Mouse (Mus musculus) lung, embryonic 14.5 days (tissue): Measurements from ENCODE around the gene Grm8. TPM values are rescaled to one million over a fixed set of nuclear protein-coding genes. Genes with fewer than 3 reads are reported as not detected.

Experiments
- ATAC-seq: fragments of 200-750 bp; cut with Nextera tagmentation; 2 replicates; pipeline ENCODE4 v1.8.0; 2017; ENCODE audit warnings: mild to moderate bottlenecking, moderate TSS enrichment, moderate library complexity; ENCODE audit not compliant: insufficient read depth
- DNase-seq: peaks from one replicate; pipeline ENCODE4 v3.0.0-alpha.2; 2015
- H3K27ac ChIP-seq: fragments of 300-500 bp; sonication (generic); 2 replicates; pipeline ENCODE4 v1.5.1; 2014; ENCODE audit warnings: low read depth, mild to moderate bottlenecking, moderate library complexity
- H3K27me3 ChIP-seq: fragments of 300-500 bp; sonication (generic); 2 replicates; pipeline ENCODE4 v1.6.1; 2014; ENCODE audit warnings: low read length, control low read depth; ENCODE audit not compliant: insufficient read depth
- H3K36me3 ChIP-seq: fragments of 300-500 bp; sonication (generic); 2 replicates; pipeline ENCODE4 v1.6.1; 2014; ENCODE audit warnings: control low read depth; ENCODE audit not compliant: insufficient read depth
- H3K4me1 ChIP-seq: fragments of 300-500 bp; sonication (generic); 2 replicates; pipeline ENCODE4 v1.6.1; 2014; ENCODE audit warnings: antibody characterized with exemption, control low read depth; ENCODE audit not compliant: insufficient read depth
- H3K4me2 ChIP-seq: fragments of 300-500 bp; sonication (generic); 2 replicates; pipeline ENCODE4 v1.6.1; 2014; ENCODE audit warnings: mild to moderate bottlenecking
- H3K4me3 ChIP-seq: fragments of 300-500 bp; sonication (generic); 2 replicates; pipeline ENCODE4 v1.5.1; 2014; ENCODE audit warnings: low read depth, low read length
- H3K9ac ChIP-seq: fragments of 300-500 bp; sonication (generic); 2 replicates; pipeline ENCODE4 v1.6.1; 2014
- H3K9me3 ChIP-seq: fragments of 300-500 bp; sonication (generic); 2 replicates; pipeline ENCODE4 v1.6.1; 2016; ENCODE audit warnings: low read depth, low read length, control low read depth
- CTCF ChIP-seq: IDR thresholded peaks from 2 replicates; pipeline ENCODE4 v1.5.1; 2016; ENCODE audit warnings: antibody characterized with exemption, low read depth
- WGBS: fragments of 180-500 bp; shearing (Covaris S2); extraction: QIAGEN DNeasy Blood & Tissue Kit; methylation state at CpG from one replicate; pipeline ENCODE4 v1.1.7; 2014; 5-methylcytosine and 5-hydroxymethylcytosine counted together
- polyA plus RNA-seq: library from polyadenylated mRNA; unstranded; fragments of >200 nt; fragmentation: Nextera tagmentation; extraction: Ambion mirVana; gene quantifications from 2 replicates; pipeline ENCODE4 v1.2.1, GENCODE M21; 2014

Grm8 gene
- polyA plus RNA-seq, 1 experiment from 2014 or later = not detected

DNA sequence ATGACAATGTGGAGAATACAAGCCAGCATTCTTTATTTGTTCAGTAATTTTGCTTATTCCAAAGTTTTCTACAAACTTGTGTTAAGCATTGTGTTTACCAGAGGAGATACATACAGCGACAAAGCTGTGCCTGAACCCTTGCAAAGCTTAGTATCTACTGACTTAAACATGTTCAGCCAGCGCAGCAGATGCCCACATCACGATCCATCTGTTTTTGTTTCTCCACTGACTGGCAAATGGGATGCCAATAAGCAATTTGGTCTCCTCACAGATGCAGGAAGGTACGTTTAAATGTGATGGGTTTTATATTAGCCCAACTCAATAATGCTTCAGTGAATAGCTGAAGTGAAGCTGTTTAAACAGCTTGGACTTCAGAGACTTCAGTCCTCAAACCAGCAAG lies 794.8 kb downstream of the Grm8 start:
- no peaks in the 10 kb centered on the region for H3K4me1 ChIP-seq
- H3K9me3 ChIP-seq = no peaks in the 10 kb centered on the region
- H3K27me3 ChIP-seq = no peaks in the 10 kb centered on the region
- H3K36me3 ChIP-seq = no peaks in the 10 kb centered on the region
- no peak for TF ChIP-seq CTCF
- H3K27ac ChIP-seq = no peak overlapping the region
- DNase-seq (no peak), ATAC-seq (no peak)
- no peak overlapping the region for H3K4me2 ChIP-seq
- no peak overlapping the region for H3K9ac ChIP-seq
- H3K4me3 ChIP-seq = no peak overlapping the region
- 81% methylated on average over 4 of the region's 4 CpGs for WGBS

DNA sequence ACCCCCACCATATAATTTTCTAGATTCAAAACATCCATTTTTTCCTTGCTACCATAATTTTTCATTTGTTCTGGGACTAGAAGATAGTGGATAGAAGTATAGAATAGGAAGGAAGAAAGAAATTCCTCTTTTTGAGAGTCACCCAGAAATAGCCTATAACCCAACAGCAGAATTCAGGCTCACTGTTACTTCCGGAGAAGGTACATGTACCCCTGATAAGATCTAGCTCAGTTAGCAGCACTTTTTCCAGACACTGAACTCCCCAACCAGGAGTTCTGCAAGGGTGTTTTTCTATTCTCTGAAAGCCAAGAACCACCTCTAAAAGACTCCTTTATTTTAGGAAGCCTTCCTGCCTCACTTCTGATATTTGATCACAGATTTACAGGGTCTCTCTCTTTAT lies 816.4 kb downstream of the Grm8 start:
- 65% methylated on average over 1 of the region's 1 CpGs for WGBS
- TF ChIP-seq CTCF = no peak
- no peak overlapping the region for H3K4me3 ChIP-seq
- H3K27ac ChIP-seq = no peak overlapping the region
- no peaks in the 10 kb centered on the region for H3K9me3 ChIP-seq
- no peaks in the 10 kb centered on the region for H3K4me1 ChIP-seq
- H3K27me3 ChIP-seq = no peaks in the 10 kb centered on the region
- no peaks in the 10 kb centered on the region for H3K36me3 ChIP-seq
- no peak overlapping the region for H3K9ac ChIP-seq
- no peak for DNase-seq
- no peak overlapping the region for H3K4me2 ChIP-seq
- ATAC-seq = no peak

DNA sequence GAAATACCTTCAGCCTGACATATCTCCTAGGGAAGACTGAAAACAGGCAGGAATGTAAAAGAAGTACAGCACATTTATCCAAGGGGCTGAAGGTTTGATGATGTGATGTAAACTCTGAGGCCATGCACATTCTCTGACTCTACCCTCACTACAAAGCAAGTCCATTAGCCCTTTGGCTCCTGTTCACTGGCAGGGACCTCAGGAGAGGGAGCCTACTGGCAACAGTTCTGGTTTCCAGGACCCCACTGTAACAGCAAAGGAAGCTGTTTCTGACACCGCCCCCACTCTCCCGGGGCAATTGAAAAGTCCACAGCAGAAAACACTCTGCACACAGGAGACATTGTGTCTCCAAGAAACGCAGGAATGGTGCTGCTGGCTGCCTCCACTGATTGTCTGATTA lies 817.6 kb downstream of the Grm8 start:
- Histone ChIP-seq H3K27ac (no peak overlapping the region), H3K27me3 (no peaks in the 10 kb centered on the region), H3K36me3 (no peaks in the 10 kb centered on the region), H3K9ac (no peak overlapping the region), H3K4me1 (no peaks in the 10 kb centered on the region), H3K9me3 (no peaks in the 10 kb centered on the region), H3K4me2 (no peak overlapping the region), H3K4me3 (no peak overlapping the region)
- no peak for TF ChIP-seq CTCF
- DNase-seq = no peak
- ATAC-seq = no peak
- WGBS = 53% methylated on average over 3 of the region's 3 CpGs

DNA sequence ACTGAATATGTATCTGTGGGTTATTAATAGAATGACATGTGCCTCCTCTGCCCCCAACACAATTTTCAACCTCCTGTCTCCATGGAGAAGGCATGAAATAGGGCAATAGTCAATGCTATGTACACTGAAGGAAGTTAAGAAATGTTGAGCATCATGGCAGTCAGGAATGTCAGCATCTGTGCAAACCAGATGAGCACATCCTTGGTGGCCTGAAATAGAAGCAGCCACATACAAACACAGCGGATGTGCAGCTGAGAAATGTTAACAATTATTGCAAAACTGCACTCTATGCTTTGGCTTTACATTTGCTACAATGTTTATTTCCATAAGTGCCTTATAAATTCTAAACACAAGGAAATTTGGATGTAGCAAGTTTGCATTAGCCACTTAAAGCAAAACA lies 819.0 kb downstream of the Grm8 start:
- Histone ChIP-seq H3K4me3 (no peak overlapping the region), H3K9ac (no peak overlapping the region), H3K4me1 (no peaks in the 10 kb centered on the region), H3K4me2 (no peak overlapping the region), H3K36me3 (no peaks in the 10 kb centered on the region), H3K27me3 (no peaks in the 10 kb centered on the region), H3K27ac (no peak overlapping the region), H3K9me3 (no peaks in the 10 kb centered on the region)
- TF ChIP-seq CTCF = no peak
- DNase-seq = peak; percentile 46
- WGBS = 41% methylated on average over 1 of the region's 1 CpGs
- no peak for ATAC-seq

DNA sequence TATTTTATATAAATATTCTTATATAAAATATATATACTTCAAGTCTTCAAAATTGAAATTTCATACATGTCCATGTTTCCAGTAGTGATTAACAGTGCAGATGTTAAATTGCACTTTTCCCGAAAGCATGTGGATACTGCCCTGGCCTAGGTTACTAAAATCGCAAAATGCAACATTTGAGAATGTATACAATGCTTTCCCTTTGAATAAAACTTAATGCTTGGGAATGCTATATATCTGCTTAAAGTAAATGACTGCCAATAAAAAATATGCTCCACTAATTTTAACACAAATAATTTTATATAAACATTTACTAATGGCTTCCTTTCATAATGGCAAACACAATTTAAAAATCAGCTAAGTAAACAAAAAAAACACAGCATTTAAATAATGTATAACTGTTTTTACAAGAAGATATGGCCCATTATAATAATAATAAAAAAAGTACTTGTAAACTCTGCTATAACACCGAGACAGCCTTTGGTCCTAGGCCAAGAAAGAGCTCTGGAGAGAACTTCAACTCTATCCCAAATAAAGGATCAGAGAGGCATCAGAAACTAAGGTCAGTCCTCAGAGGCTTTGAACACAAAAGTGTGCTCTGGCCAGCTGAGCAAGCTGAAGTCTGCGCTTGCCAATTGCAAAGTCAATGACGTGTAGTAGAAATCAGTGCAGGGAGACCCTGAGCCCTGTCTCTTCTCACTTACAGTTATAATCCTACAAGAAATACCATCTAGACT lies 820.5 kb downstream of the Grm8 start:
- 65% methylated on average over 5 of the region's 5 CpGs for WGBS
- Histone ChIP-seq H3K36me3 (no peaks in the 10 kb centered on the region), H3K4me3 (no peak overlapping the region), H3K4me2 (no peak overlapping the region), H3K27ac (no peak overlapping the region), H3K27me3 (no peaks in the 10 kb centered on the region), H3K4me1 (no peaks in the 10 kb centered on the region), H3K9me3 (no peaks in the 10 kb centered on the region), H3K9ac (no peak overlapping the region)
- DNase-seq (peak; percentile 49), ATAC-seq (peak; percentile 47; the same call in 1 of the 2 replicates)
- no peak for TF ChIP-seq CTCF

DNA sequence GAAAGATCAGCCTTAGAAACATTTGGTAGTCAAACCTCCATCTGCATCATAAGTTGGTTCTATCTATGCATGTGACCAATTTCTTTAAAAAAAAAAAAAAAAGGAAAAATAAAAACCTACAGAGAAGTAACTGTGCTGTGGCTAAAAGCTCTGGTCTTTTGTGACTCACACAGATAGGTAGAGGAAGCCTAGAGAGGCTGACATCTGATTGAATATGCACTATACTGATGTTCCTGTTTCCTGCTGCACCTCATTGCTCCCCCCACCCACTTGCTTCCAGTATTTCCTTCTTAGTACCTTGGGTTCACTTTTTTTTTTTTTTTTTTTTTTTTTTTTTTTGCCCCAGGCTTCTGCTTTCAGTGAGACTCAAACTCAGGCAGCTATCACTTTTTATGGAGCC lies 824.6 kb downstream of the Grm8 start:
- no peak for TF ChIP-seq CTCF
- ATAC-seq = no peak

DNA sequence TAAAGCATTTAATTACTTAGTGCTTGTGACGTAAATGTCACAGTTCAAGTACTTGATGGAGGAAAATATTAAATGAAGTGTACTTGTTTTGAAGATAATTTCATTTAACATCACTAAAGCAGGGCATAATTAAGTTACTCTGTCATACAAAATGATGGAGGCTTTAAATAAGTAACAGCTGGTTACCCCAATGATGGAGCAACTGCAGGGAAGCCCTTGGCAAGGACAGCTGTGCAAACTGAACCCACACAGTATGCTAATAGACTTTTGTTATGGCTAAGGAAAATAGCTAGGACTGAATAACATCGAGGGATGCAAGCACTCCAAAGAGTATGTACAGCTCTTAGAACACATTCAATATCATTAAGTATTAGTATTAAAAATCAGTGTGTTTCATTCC lies 829.6 kb downstream of the Grm8 start:
- TF ChIP-seq CTCF = no peak
- H3K36me3 ChIP-seq = no peaks in the 10 kb centered on the region
- H3K4me1 ChIP-seq = no peaks in the 10 kb centered on the region
- WGBS = 72% methylated on average over 2 of the region's 2 CpGs
- no peak overlapping the region for H3K4me3 ChIP-seq
- H3K27me3 ChIP-seq = no peaks in the 10 kb centered on the region
- H3K9me3 ChIP-seq = no peaks in the 10 kb centered on the region
- no peak for ATAC-seq
- no peak overlapping the region for H3K4me2 ChIP-seq
- no peak overlapping the region for H3K9ac ChIP-seq
- no peak for DNase-seq
- H3K27ac ChIP-seq = no peak overlapping the region

More for the DNA sequence above, 824.6 kb downstream of the Grm8 start:
- no peaks in the 10 kb centered on the region for H3K9me3 ChIP-seq
- H3K27ac ChIP-seq = no peak overlapping the region
- no peak for DNase-seq
- no peak overlapping the region for H3K9ac ChIP-seq
- H3K27me3 ChIP-seq = no peaks in the 10 kb centered on the region
- H3K4me1 ChIP-seq = no peaks in the 10 kb centered on the region
- no peaks in the 10 kb centered on the region for H3K36me3 ChIP-seq
- H3K4me3 ChIP-seq = no peak overlapping the region
- no peak overlapping the region for H3K4me2 ChIP-seq
